Mouse (Mus musculus) embryonic fibroblast, embryonic 13.5 days (primary cell): Measurements from ENCODE around the gene Actl6a. TPM values are rescaled to one million over a fixed set of nuclear protein-coding genes. Genes with fewer than 3 reads are reported as not detected.
"Not testable (repeated sequence)": the region's sequence is repeated elsewhere in the genome, so short reads cannot be mapped to it uniquely, and the experiment has no call there.

Source experiments
- H3K27ac ChIP-seq: 2 replicates; pipeline ENCODE4 v1.5.1; 2012; ENCODE audit warnings: low read length, control low read depth, inconsistent platforms; ENCODE audit not compliant: insufficient read depth
- H3K4me1 ChIP-seq: 2 replicates; pipeline ENCODE4 v1.6.1; 2011; ENCODE audit warnings: low read length; ENCODE audit not compliant: control insufficient read depth, insufficient read depth
- H3K4me3 ChIP-seq: 2 replicates; pipeline ENCODE4 v1.5.1; 2011; ENCODE audit warnings: mild to moderate bottlenecking, control low read depth, low read length; ENCODE audit not compliant: insufficient read depth
- CTCF ChIP-seq: IDR thresholded peaks from 2 replicates; pipeline ENCODE4 v1.5.1; 2011; ENCODE audit warnings: mild to moderate bottlenecking, control low read depth, low read length, moderate library complexity, borderline replicate concordance; ENCODE audit not compliant: insufficient read depth
- POLR2A ChIP-seq: IDR thresholded peaks from 2 replicates; pipeline ENCODE4 v1.6.1; 2011; ENCODE audit warnings: low read depth, mild to moderate bottlenecking, control low read depth, low read length, moderate library complexity
- polyA plus RNA-seq: library from polyadenylated mRNA; stranded (reverse); fragments of >200 nt; gene quantifications from 2 replicates; pipeline ENCODE4 v1.2.4, GENCODE M21; 2011; ENCODE audit warnings: low read depth; ENCODE audit not compliant: missing spikeins, insufficient read length

Actl6a gene
- polyA plus RNA-seq, 1 experiment = 62.1 TPM

DNA sequence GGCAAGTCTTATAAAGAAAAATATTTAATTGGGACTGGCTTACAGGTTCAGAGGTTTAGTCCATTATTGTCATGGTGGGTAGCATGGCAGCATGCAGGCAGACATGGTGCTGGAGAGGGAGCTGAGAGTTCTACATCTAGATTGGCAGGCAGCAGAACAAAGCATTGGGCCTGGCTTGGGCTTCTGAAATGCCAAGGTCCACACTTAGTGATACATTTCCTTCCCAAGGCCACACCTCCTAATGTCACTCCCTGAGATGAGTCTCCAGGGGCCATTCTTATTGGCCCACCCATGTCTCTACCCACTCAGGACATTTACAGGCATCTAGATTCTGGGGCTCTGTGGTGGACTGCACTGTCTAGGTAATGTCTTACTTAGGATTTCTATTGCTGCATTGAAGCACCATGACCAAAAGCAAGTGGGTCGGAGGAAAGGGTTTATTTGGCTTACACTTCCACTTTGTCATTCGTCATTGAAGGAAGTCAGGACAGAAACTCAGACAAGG, 36.2 kb downstream of the Actl6a start:
- Histone ChIP-seq H3K27ac (no peak overlapping the region), H3K4me3 (no peak overlapping the region), H3K4me1 (no peaks in the 10 kb centered on the region; the same call in 1 of the 2 replicates)
- no peak for TF ChIP-seq CTCF
- no peak for TF ChIP-seq POLR2A

GRCm38 (mm10) chr3:32745001-32745400, 38.9 kb downstream of the Actl6a start:
- no peak overlapping the region for H3K27ac ChIP-seq
- no peak for TF ChIP-seq CTCF
- no peak for TF ChIP-seq POLR2A
- no peaks in the 10 kb centered on the region for H3K4me1 ChIP-seq
- no peak overlapping the region for H3K4me3 ChIP-seq

DNA sequence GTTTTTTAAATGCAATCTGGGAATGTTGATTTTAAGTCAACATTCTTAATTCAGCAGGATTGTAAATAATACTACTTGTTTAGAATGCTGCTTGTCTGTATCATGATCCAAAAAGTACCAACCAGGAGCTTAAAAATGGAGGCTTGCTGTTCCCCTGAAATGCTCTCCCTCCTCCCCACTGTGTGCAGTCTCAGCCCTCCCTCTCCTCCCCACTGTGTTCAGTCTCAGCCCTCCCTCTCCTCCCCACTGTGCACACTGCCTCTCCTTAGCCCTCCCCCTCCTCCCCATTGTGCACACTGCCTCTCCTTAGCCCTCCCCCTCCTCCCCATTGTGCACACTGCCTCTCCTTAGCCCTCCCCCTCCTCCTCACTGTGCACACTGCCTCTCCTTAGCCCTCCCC, 39.3 kb downstream of the Actl6a start:
- H3K4me1 ChIP-seq = not testable (repeated sequence)

DNA sequence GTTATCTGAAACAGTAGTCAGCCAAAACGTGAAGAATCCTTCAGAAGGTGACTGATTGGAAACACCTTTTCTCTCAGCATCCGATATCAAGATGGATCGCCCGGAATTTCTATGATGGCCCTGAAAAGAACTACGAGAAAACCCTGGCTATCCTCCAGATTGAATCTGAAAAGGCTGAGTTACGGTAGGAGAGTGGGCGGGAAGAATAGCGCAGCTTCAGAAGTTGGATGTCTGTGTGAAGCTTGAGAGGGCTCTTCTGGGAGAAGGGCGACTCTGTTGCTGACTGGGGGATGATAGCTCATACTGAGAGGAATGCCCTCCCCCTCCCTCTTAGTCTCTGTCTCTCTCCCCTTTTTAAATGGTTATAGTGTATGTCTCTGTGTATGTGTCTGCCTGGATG, 42.3 kb downstream of the Actl6a start:
- no peak overlapping the region for H3K4me3 ChIP-seq
- TF ChIP-seq POLR2A (no peak), CTCF (no peak)
- H3K4me1 ChIP-seq = no peaks in the 10 kb centered on the region
- H3K27ac ChIP-seq = no peak overlapping the region

More for the DNA sequence above, 39.3 kb downstream of the Actl6a start:
- H3K27ac ChIP-seq, H3K4me3 ChIP-seq: not testable (repeated sequence)

DNA sequence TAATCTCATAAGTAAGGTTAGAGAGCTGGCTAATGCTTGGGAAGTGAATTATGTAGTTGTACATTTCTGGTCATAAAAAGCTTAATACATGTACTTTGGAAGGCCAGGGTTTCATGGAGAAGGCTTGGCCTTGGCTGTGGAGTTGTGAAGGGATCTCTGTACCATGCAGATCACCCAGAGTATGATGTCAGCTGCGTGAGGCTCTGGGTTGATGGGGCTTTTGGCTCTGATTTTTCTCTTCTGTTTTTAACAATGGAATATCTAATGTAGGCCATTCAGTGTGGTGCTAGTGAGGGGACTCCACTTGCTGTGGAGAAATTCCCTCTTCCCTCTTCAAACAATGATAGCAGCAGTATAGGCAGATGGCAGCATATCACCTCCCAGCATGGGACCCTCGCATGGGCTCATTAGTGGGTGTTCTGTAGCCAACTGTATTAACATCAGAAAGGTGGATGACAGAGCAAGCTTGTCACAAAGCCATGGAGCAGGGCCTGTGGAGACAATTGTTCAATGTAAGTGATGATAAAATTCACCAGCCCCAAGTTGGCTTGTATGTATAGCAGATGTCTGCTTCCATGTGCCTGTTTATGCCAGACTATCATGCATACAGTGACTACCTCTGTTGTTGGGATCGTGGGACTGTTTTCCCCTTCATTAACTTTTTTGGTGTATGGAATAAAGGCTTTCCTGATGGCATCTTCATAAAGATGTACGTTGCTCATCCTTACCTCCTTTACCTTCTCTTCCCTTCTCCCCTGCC, 43.9 kb downstream of the Actl6a start:
- Histone ChIP-seq H3K27ac (no peak overlapping the region), H3K4me1 (no peaks in the 10 kb centered on the region), H3K4me3 (no peak overlapping the region)
- TF ChIP-seq POLR2A (no peak), CTCF (no peak)

DNA sequence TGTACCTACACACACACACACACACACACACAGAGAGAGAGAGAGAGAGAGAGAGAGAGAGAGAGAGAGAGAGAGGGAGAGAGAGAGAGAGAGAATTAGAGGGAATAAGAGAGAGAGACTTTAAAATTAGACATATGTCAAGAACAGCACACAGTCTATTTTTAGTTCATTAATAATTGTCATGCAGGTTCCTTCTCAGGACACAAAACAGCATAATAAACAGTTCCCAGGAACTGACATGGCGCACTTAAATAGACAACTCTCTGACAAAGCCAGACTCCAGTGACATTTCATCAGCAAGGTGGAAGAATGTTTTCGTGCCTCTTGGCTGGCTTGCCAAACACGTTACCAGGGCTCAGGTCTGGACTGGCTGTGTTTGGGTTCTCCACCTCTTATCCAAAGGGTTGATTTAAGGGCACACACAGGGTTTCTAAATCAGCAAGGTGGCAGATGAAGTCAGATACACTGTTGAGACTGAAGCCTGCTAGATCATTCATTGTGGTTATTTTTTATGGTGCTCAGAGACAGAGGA, 48.4 kb downstream of the Actl6a start:
- H3K4me3 ChIP-seq = no peak overlapping the region
- TF ChIP-seq POLR2A (no peak), CTCF (no peak)

GRCm38 (mm10) chr3:32759212-32759611, 53.1 kb downstream of the Actl6a start:
- H3K27ac ChIP-seq = no peak overlapping the region
- no peak overlapping the region for H3K4me3 ChIP-seq
- no peaks in the 10 kb centered on the region for H3K4me1 ChIP-seq
- no peak for TF ChIP-seq CTCF
- no peak for TF ChIP-seq POLR2A

More for the DNA sequence above, 48.4 kb downstream of the Actl6a start:
- Histone ChIP-seq H3K27ac (no peak overlapping the region), H3K4me1 (no peaks in the 10 kb centered on the region)

- TF ChIP-seq POLR2A (no peak), CTCF (no peak)
- Histone ChIP-seq H3K27ac (no peak overlapping the region), H3K4me3 (no peak overlapping the region), H3K4me1 (no peaks in the 10 kb centered on the region)
Observed at GRCm38 (mm10) chr3:32762962-32763361, 56.9 kb downstream of the Actl6a start.

- TF ChIP-seq POLR2A (no peak), CTCF (no peak)
- Histone ChIP-seq H3K4me1 (no peaks in the 10 kb centered on the region), H3K27ac (no peak overlapping the region), H3K4me3 (no peak overlapping the region)
Observed at GRCm38 (mm10) chr3:32763902-32764301, 57.8 kb downstream of the Actl6a start.

DNA sequence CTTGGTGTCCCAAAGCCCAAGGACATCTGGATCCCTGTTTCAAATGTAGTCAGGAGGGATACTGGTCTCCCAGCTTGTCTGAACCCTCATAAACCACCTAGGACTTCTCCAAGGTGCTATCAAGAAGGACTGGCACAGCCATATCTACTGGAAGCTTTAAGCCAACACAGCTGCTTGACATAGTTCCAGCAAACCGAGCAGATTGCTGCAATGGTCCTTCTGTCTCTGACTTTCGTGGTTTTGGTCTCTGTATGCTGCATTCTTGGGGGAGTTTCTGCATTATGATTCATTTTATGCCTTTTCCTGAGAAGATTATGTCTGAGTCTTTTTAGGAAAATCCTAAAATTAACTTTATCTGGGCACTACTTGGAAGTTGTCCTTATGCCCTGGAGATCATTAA, 64.7 kb downstream of the Actl6a start:
- no peak for TF ChIP-seq CTCF
- no peak for TF ChIP-seq POLR2A
- Histone ChIP-seq H3K27ac (0 out of 2 replicates have a peak overlapping the region, but pooled peaks have one; percentile 39), H3K4me1 (peaks cover 2% of the 10 kb centered on the region), H3K4me3 (no peak overlapping the region)

Other genes starting within 250 kb of the Actl6a start
- gene Kcnmb3, start 214.1 kb upstream of the Actl6a start, polyA plus RNA-seq = not detected in 2 replicates
- 60.1 and 62.1 TPM in 2 replicates for gene Zfp639, start 196.0 kb upstream of the Actl6a start, polyA plus RNA-seq
- gene Mfn1, start 176.8 kb upstream of the Actl6a start, polyA plus RNA-seq = 52.0 and 55.1 TPM in 2 replicates
- gene Gnb4, start 89.7 kb upstream of the Actl6a start, polyA plus RNA-seq = 31.7 and 44.8 TPM in 2 replicates
- 102 and 125 TPM in 2 replicates for gene Ndufb5, start 30.7 kb downstream of the Actl6a start, polyA plus RNA-seq
- 18.9 and 22.7 TPM in 2 replicates for gene Mrpl47, start 31.3 kb downstream of the Actl6a start, polyA plus RNA-seq
- gene Usp13, start 111.2 kb downstream of the Actl6a start, polyA plus RNA-seq = 6.5 and 8.9 TPM in 2 replicates